Mouse (Mus musculus) olfactory bulb, adult 2 months (tissue): ENCODE measurements around the gene Ccdc126. TPM values are rescaled to one million over a fixed set of nuclear protein-coding genes. Genes with fewer than 3 reads are reported as not detected.
"Not testable (repeated sequence)": the region's sequence is repeated elsewhere in the genome, so short reads cannot be mapped to it uniquely, and the experiment has no call there.

Experiments
- H3K27ac ChIP-seq: fragments of 200-500 bp; 2 replicates; pipeline ENCODE4 v1.5.1; 2012; ENCODE audit warnings: low read depth, low read length; ENCODE audit not compliant: insufficient read depth
- H3K4me1 ChIP-seq: fragments of 200-500 bp; 2 replicates; pipeline ENCODE4 v1.6.1; 2012; ENCODE audit warnings: low read length; ENCODE audit not compliant: control insufficient read depth, insufficient read depth
- H3K4me3 ChIP-seq: fragments of 200-500 bp; 2 replicates; pipeline ENCODE4 v1.5.1; 2012; ENCODE audit warnings: mild to moderate bottlenecking, low read depth, low read length, moderate library complexity; ENCODE audit not compliant: insufficient read depth
- CTCF ChIP-seq: fragments of 200-500 bp; IDR thresholded peaks from 2 replicates; pipeline ENCODE4 v1.5.1; 2012; ENCODE audit warnings: low read depth, mild to moderate bottlenecking, low read length, moderate library complexity; ENCODE audit not compliant: insufficient read depth
- POLR2A ChIP-seq: fragments of 200-500 bp; IDR thresholded peaks from 2 replicates; pipeline ENCODE4 v1.6.1; 2012; ENCODE audit warnings: mild to moderate bottlenecking, low read depth, low read length, moderate library complexity; ENCODE audit not compliant: insufficient read depth
- WGBS: fragments of 180-500 bp; shearing (Covaris S2); methylation state at CpG from one replicate; pipeline ENCODE4 v1.1.7; 2018; 5-methylcytosine and 5-hydroxymethylcytosine counted together
- polyA plus RNA-seq: library from polyadenylated mRNA; stranded (reverse); fragments of >200 nt; gene quantifications from 2 replicates; pipeline ENCODE4 v1.2.4, GENCODE M21; 2012; ENCODE audit warnings: low replicate concordance; ENCODE audit not compliant: missing spikeins, insufficient read depth, insufficient read length

The Ccdc126 gene
- polyA plus RNA-seq: not detected in 2 replicates

DNA sequence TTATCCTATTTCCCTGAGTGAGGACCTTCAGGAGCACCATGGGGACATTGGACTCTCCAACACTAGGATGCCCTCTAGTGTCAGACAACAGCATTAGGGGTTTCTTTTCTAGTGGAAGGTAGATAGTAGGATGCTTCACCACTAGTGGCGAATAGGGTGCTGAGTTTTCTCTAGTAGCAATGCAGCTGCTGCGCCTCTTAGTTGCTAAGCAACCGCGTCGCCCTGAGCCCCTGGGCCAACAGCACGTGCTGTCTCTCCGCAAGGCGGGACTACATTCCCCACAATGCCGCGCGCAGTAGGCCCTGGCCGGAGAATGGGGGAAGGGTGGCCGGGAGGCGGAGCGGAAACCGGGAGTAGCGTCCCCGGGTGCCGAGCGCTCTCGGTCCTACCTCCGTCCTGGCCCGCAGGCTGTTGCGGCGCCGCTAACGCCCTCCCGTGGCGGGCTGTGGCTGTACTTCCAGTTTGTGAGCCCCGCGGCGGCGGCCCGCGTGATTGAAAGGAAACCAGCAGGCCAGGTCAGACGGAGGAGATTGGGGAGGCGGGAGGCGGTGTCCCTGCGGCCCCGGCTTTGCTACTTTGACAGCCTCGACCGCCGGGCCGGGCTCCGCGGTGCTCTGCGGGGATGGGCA is at the start of gene Ccdc126:
Ccdc126 (plus strand) TSS at position 309 of the 629 bp plus-strand sequence.
- H3K27ac ChIP-seq: peak within 1 kb of the TSS; percentile 78
- H3K4me1 ChIP-seq: peaks cover 2% of the 10 kb centered on the region; the same call in 1 of the 2 replicates
- WGBS: under 1% methylated on average over 47 of the region's 47 CpGs
- peak; percentile 53; the same call in 1 of the 2 replicates for TF ChIP-seq POLR2A
- peak; percentile 44; the same call in 1 of the 2 replicates for TF ChIP-seq CTCF
- peak within 1 kb of the TSS; percentile 100 for H3K4me3 ChIP-seq

DNA sequence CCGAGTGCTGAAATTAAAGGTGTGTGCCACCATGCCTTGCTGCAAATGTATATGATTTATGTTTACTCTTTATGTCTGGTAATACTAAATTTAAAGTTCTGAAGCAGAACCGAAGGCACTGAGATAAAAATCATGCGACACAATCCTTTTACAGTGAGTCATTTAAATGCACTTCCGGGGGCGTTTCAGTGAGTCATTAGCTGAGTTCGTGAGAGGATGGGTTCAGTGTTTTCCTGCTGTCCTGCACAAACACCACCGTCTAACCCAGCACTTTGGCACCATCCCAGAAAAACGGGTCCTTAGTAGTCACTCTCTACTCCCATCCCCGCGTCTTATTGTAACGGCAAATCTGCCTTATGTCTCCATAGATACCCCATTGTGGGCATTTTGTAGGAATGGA is 49.2 kb upstream of the Ccdc126 start:
- H3K4me1 ChIP-seq: no peaks in the 10 kb centered on the region
- no peak for TF ChIP-seq POLR2A
- TF ChIP-seq CTCF: no peak
- 23% methylated on average over 11 of the region's 11 CpGs for WGBS
- H3K4me3 ChIP-seq: peak overlapping the region; percentile 18; the same call in 1 of the 2 replicates
- H3K27ac ChIP-seq: no peak overlapping the region

DNA sequence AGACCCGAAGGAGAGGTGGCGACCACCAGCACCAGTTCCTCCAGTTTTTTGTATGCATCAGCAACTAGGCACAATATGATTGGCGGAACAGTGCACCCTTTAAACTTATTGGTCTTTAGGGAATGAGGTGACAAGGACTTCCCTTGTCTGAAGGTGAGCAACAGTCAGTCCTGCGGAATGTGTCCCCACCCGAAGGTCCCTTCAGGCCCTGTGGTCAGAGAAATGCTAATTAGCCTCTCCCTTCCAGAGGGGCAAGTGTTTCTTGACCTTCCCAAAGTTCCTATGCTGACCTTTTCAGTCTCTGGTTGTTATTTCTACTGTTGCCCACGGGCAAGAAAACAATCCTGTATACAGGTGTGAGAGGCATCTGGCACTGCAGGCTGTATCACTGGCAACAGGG is 47.3 kb upstream of the Ccdc126 start:
- H3K4me1 ChIP-seq: no peaks in the 10 kb centered on the region
- no peak for TF ChIP-seq CTCF
- TF ChIP-seq POLR2A: no peak
- WGBS: 79% methylated on average over 6 of the region's 6 CpGs
- no peak overlapping the region for H3K27ac ChIP-seq
- no peak overlapping the region for H3K4me3 ChIP-seq

DNA sequence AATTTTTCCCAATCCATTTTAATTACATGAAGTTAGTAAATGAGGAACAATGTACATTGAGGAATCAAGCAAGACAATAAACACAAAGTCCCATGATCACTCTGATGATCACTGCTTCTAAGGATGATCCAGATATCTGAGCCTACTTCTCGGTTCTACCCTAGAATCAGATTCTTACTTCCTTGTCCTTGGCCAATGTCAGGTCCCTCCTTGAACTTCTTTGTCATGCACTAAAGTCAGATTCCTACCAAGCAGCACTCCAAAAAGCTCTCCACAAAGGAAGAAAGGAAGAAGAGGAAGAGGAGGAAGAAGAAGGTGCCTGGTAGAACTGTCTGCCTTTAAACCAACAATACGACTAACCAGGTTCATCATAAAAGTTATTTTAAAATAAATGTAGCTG is 46.2 kb upstream of the Ccdc126 start:
- WGBS: 92% methylated on average over 2 of the region's 2 CpGs
- Histone ChIP-seq H3K4me3 (no peak overlapping the region), H3K27ac (no peak overlapping the region), H3K4me1 (no peaks in the 10 kb centered on the region)
- TF ChIP-seq CTCF (no peak), POLR2A (no peak)

DNA sequence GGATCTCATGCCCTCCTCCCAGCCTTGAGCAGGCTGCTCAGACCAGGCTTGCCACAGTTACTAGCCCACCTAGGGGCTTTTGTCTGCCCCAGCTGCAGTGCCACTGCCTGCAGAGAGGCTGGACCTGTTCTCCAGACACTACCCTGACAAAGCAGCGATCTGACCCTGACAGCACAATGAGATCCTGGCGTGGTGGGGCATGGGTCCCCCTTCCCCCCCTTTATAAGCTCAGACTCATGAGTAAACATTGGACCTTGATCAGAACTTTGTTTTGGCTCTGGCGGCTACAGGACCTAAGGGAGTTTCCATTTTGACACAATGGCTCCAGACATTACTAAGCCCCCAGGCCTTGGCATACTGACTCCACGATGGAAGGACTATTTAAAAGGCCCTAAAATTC is 45.1 kb upstream of the Ccdc126 start:
- Histone ChIP-seq H3K4me3 (no peak overlapping the region), H3K4me1 (no peaks in the 10 kb centered on the region), H3K27ac (no peak overlapping the region)
- no peak for TF ChIP-seq CTCF
- TF ChIP-seq POLR2A: no peak
- WGBS: 40% methylated on average over 4 of the region's 4 CpGs

DNA sequence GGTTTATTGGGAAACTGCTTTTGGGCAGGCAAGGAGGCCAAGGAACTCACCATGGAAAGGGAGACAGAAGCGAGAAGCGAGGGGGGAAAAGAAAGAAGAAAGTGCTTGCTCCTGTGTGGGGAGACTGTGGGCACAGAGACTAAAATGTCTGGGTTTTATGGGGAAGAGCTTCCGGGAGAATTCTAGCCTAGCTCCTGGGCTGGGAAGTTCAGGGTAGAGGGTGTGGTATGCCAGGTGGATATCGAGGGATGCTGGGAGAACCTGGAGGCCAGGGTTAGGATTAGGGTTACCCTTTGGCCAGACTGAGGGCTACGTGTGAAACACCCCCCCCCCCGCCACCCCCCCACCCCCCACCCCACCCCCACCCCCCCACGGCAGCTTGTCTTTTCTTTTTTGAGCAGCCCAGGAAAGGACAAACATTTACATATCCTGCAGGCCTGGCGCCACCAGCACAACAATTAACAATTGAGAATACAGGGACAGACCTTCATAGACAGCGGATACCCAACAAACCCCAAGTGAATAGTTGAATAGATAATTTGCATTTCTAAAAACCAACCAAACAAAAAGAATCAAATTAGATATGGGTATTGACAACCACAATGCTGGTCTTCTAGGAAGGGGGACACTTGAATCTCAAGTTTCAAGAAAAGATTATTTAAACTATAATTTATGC is 44.5 kb upstream of the Ccdc126 start:
- H3K4me1 ChIP-seq: no peaks in the 10 kb centered on the region
- WGBS: 52% methylated on average over 9 of the region's 9 CpGs
- no peak overlapping the region for H3K4me3 ChIP-seq
- TF ChIP-seq CTCF (no peak), POLR2A (no peak)
- no peak overlapping the region for H3K27ac ChIP-seq

DNA sequence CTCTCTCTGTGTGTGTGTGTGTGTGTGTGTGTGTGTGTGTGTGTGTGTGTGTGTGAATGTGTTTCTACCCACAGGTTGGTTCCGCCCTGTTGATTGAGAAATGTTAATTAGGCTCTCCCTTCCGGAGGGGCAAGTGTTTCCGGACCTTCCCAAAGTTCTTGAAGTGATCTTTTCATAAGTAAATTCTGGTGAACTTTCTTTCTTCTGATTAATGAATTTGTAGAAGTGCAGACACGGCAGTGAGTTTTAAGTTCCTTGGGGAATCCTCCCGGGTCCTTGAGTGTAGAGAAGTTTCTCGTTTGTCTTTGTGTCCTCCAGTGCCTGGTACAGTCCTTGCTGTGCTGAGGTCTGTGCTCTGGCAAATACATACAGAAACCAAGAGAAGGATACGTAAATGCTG is 43.8 kb upstream of the Ccdc126 start:
- Histone ChIP-seq H3K4me3 (no peak overlapping the region), H3K27ac (no peak overlapping the region), H3K4me1 (no peaks in the 10 kb centered on the region)
- 87% methylated on average over 7 of the region's 7 CpGs for WGBS
- no peak for TF ChIP-seq CTCF
- no peak for TF ChIP-seq POLR2A

DNA sequence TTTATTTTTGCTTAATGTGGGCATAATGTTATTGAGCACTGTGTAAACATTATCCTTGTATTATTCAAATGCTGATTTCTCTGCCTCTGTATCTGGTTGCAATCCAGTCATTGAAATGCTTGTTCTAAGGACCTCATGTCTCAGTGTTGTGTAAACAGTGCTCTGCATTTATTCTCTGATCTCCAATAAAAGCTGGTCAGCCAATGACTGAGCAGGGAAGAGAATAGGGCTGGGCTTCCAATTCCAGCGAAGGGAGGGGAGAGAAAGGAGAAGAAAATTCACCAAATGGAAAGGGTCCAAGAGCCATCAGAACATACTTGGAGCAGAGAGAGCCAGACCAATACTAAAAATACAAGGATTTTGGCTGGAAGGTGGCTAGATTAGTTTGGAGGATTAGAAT is 38.1 kb upstream of the Ccdc126 start:
- no peak overlapping the region for H3K27ac ChIP-seq
- WGBS: 11% methylated on average over 1 of the region's 1 CpGs
- H3K4me3 ChIP-seq: no peak overlapping the region
- TF ChIP-seq CTCF (no peak), POLR2A (no peak)
- no peaks in the 10 kb centered on the region for H3K4me1 ChIP-seq

DNA sequence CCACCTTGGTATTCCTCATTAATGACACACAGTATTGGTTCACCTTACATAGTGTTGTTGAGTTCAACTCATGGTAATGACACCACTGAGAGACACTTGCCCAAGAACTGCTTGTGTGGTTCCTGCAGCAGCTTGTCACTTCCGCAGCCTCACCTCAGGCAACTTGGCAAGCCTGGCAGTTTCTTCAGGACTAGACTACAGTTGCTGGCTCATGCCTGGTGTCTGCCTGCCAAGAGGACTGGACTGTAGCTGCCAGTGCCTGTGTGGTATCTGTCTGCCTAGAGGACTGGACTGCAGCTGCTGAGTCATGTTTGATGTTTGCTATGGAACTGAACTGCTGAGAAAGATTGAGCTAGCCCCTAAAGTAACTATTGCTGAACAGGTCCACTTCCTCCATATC is 37.0 kb upstream of the Ccdc126 start:
- WGBS: 50% methylated on average over 1 of the region's 1 CpGs
- no peak overlapping the region for H3K4me3 ChIP-seq
- no peak for TF ChIP-seq CTCF
- TF ChIP-seq POLR2A: no peak

DNA sequence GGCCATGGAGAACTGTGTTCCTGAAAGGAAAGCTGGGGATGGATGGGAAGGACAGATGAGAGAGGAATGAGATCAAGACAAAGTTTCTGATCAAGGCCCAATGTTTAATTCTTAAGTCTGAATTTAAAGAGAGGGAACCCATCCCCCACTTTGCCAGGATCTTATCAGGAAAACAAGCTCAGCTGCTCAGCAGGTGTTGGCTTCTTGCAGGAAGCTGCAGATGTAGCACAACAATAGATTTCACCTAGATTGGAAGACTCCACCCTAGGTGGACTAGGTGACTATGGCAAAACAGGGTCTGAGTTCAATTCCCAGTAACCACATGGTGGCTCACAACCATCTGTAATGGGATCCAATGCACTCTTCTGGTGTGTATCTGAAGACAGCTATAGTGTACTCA is 20.8 kb upstream of the Ccdc126 start:
- Histone ChIP-seq H3K4me3 (no peak overlapping the region), H3K27ac (no peak overlapping the region), H3K4me1 (no peaks in the 10 kb centered on the region)
- TF ChIP-seq POLR2A (no peak), CTCF (no peak)

More for the DNA sequence above, 37.0 kb upstream of the Ccdc126 start:
- H3K4me1 ChIP-seq: no peaks in the 10 kb centered on the region
- H3K27ac ChIP-seq: no peak overlapping the region

DNA sequence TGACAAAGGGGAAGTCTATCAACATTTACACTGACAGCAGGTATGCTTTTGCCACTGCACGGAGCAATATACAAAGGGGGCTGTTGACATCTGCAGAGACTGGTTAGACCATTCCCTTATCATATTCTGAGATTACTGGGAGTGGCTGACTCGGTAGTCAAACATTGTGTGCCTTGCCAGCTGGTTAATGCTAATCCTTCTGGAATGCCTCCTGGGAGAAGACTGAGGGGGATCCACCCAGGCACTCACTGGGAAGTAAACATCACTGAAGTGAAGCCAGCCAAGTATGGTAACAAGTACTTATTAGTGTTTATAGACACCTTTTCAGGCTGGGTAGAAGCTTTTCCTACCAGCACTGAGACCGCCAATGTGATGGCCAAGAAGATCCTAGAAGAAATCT is 4.3 kb upstream of the Ccdc126 start:
- H3K27ac ChIP-seq, H3K4me1 ChIP-seq, H3K4me3 ChIP-seq: not testable (repeated sequence)
- WGBS: 73% methylated on average over 3 of the region's 3 CpGs
